22 mouse cellular contexts compared by ENCODE assay signal in genomic region chr4:142358866-142359265, GRCm38 (mm10).
DNase-seq lines count a peak whose midpoint lies in the region; ATAC-seq lines count a peak whose summit lies in the region.
"Had no signal": no experiment of that assay in that cellular context is flagged by ENCODE, and none has a peak within 500 bp of the region (broad histone marks: within the 10 kb centered on the region; RNA-seq: fewer than 3 reads in every experiment).

No protein-coding gene starts in this region.

- 57% methylated on average over 13 of the region's 13 CpGs for WGBS in embryonic facial prominence, embryonic 11.5 days
- WGBS in embryonic facial prominence, embryonic 10.5 days, result 56% methylated on average over 13 of the region's 13 CpGs
- WGBS in midbrain, embryonic 16.5 days, result 72% methylated on average over 13 of the region's 13 CpGs
- 70% methylated on average over 13 of the region's 13 CpGs for WGBS in midbrain, embryonic 15.5 days

- no peak overlapping the region for H3K27ac ChIP-seq in embryonic facial prominence, embryonic 11.5 days (replicated peaks; ENCODE audit: low read depth, low read length)
- no peak overlapping the region for H3K27ac ChIP-seq in embryonic facial prominence, embryonic 10.5 days (replicated peaks)
- H3K27ac ChIP-seq in midbrain, embryonic 16.5 days (ENCODE audit: low read length), result peak overlapping the region; percentile 17; the same call in 1 of the 2 replicates
- H3K27ac ChIP-seq in midbrain, embryonic 15.5 days, result no peak overlapping the region
- H3K27ac ChIP-seq: embryonic facial prominence, embryonic 13.5 days; forebrain, embryonic 13.5 days; gastrocnemius, adult 2 months; hindbrain, embryonic 15.5 days; midbrain, embryonic 12.5 days had no signal

- no peak overlapping the region for H3K4me3 ChIP-seq in embryonic facial prominence, embryonic 11.5 days (ENCODE audit: low read depth, low read length)
- no peak overlapping the region for H3K4me3 ChIP-seq in embryonic facial prominence, embryonic 10.5 days
- H3K4me3 ChIP-seq in midbrain, embryonic 16.5 days (ENCODE audit: low read depth, low read length), result no peak overlapping the region
- no peak overlapping the region for H3K4me3 ChIP-seq in midbrain, embryonic 15.5 days
- H3K4me3 ChIP-seq: embryonic facial prominence, embryonic 13.5 days; forebrain, embryonic 13.5 days; gastrocnemius, adult 2 months; hindbrain, embryonic 15.5 days; midbrain, embryonic 12.5 days; myocyte had no signal

- peak; percentile 32 for DNase-seq in embryonic facial prominence, embryonic 11.5 days (ENCODE audit: low spot score)
- DNase-seq in embryonic facial prominence, embryonic 10.5 days (ENCODE audit: low spot score), result no peak
- DNase-seq in kidney, postnatal 10 days, result peak; percentile 21
- DNase-seq in kidney, adult 11 months, result no peak
- peak; percentile 44 for DNase-seq in mesoderm, embryonic 11.5 days (ENCODE audit: low read depth, low spot score)
- DNase-seq: adrenal gland, postnatal 14 days; cerebellum, adult 8-10 months; cerebellum, postnatal 36 days; gastrocnemius, adult 2 months; kidney, adult 9 months; left cerebral cortex, postnatal 4 days; liver, postnatal 0 days; lung, postnatal 10 days had no signal

- H3K9me3 ChIP-seq in embryonic facial prominence, embryonic 11.5 days (replicated peaks; ENCODE audit: control insufficient read depth, low read length), result no peaks in the 10 kb centered on the region
- H3K9me3 ChIP-seq in embryonic facial prominence, embryonic 10.5 days, result no peaks in the 10 kb centered on the region
- H3K9me3 ChIP-seq in midbrain, embryonic 16.5 days (replicated peaks; ENCODE audit: control insufficient read depth, low read length, poor library complexity, severe bottlenecking), result no peaks in the 10 kb centered on the region
- H3K9me3 ChIP-seq in midbrain, embryonic 15.5 days, result no peaks in the 10 kb centered on the region
- H3K9me3 ChIP-seq: embryonic facial prominence, embryonic 13.5 days; forebrain, embryonic 13.5 days; hindbrain, embryonic 15.5 days; midbrain, embryonic 12.5 days had no signal

- ATAC-seq in embryonic facial prominence, embryonic 11.5 days (replicated peaks; ENCODE audit: insufficient number of reproducible peaks, low FRiP score, low TSS enrichment, low read depth), result no peak
- no peak for ATAC-seq in midbrain, embryonic 16.5 days
- ATAC-seq in midbrain, embryonic 15.5 days (replicated peaks), result no peak
- ATAC-seq: CD4-positive, CD25-positive, alpha-beta regulatory T cell, adult 4 months; forebrain, embryonic 13.5 days; liver, postnatal 0 days had no signal

- no peaks in the 10 kb centered on the region for H3K4me1 ChIP-seq in embryonic facial prominence, embryonic 11.5 days (ENCODE audit: control insufficient read depth, insufficient read depth, low read length)
- H3K4me1 ChIP-seq in embryonic facial prominence, embryonic 10.5 days, result peaks cover 25% of the 10 kb centered on the region
- H3K4me1 ChIP-seq in midbrain, embryonic 16.5 days (ENCODE audit: control insufficient read depth, insufficient read depth, low read length), result peaks cover 2% of the 10 kb centered on the region; the same call in 1 of the 2 replicates
- H3K4me1 ChIP-seq in midbrain, embryonic 15.5 days, result no peaks in the 10 kb centered on the region; the same call in 1 of the 2 replicates

- no peak overlapping the region for H3K4me2 ChIP-seq in embryonic facial prominence, embryonic 11.5 days (ENCODE audit: low read depth, low read length)
- H3K4me2 ChIP-seq in midbrain, embryonic 16.5 days (ENCODE audit: low read length), result no peak overlapping the region
- no peak overlapping the region for H3K4me2 ChIP-seq in midbrain, embryonic 15.5 days
- H3K4me2 ChIP-seq: embryonic facial prominence, embryonic 13.5 days; forebrain, embryonic 13.5 days; hindbrain, embryonic 15.5 days; liver, embryonic 11.5 days; midbrain, embryonic 12.5 days had no signal

- no peaks in the 10 kb centered on the region for H3K27me3 ChIP-seq in embryonic facial prominence, embryonic 11.5 days (ENCODE audit: control insufficient read depth, insufficient read depth, low read length)
- no peaks in the 10 kb centered on the region for H3K27me3 ChIP-seq in embryonic facial prominence, embryonic 10.5 days (replicated peaks; ENCODE audit: low read depth, poor library complexity, severe bottlenecking)
- no peaks in the 10 kb centered on the region for H3K27me3 ChIP-seq in midbrain, embryonic 16.5 days (ENCODE audit: control insufficient read depth, insufficient read depth, low read depth, low read length)
- no peaks in the 10 kb centered on the region for H3K27me3 ChIP-seq in midbrain, embryonic 15.5 days (replicated peaks)
- H3K27me3 ChIP-seq: embryonic facial prominence, embryonic 13.5 days; forebrain, embryonic 13.5 days; hindbrain, embryonic 15.5 days; midbrain, embryonic 12.5 days had no signal

- no peak overlapping the region for H3K9ac ChIP-seq in embryonic facial prominence, embryonic 11.5 days (replicated peaks; ENCODE audit: low read length)
- H3K9ac ChIP-seq in midbrain, embryonic 16.5 days (ENCODE audit: low read depth, low read length), result no peak overlapping the region
- no peak overlapping the region for H3K9ac ChIP-seq in midbrain, embryonic 15.5 days
- H3K9ac ChIP-seq: embryonic facial prominence, embryonic 13.5 days; forebrain, embryonic 13.5 days; hindbrain, embryonic 15.5 days; liver, postnatal 0 days; midbrain, embryonic 12.5 days had no signal

- H3K36me3 ChIP-seq in embryonic facial prominence, embryonic 11.5 days (replicated peaks; ENCODE audit: control insufficient read depth, insufficient read depth, low read depth, low read length), result no peaks in the 10 kb centered on the region
- no peaks in the 10 kb centered on the region for H3K36me3 ChIP-seq in embryonic facial prominence, embryonic 10.5 days (replicated peaks)
- no peaks in the 10 kb centered on the region for H3K36me3 ChIP-seq in midbrain, embryonic 16.5 days (ENCODE audit: control insufficient read depth, insufficient read depth, low read length)
- H3K36me3 ChIP-seq in midbrain, embryonic 15.5 days (replicated peaks), result no peaks in the 10 kb centered on the region
- H3K36me3 ChIP-seq: embryonic facial prominence, embryonic 13.5 days; hindbrain, embryonic 15.5 days; midbrain, embryonic 12.5 days had no signal

Comparison
In these comparisons a context has a peak if more than half of its experiments do, and no peak if none do; other contexts are left out.
1. DNase-seq: peak in embryonic facial prominence, embryonic 11.5 days (single experiment), kidney, postnatal 10 days (single experiment) and mesoderm, embryonic 11.5 days (single experiment); none in embryonic facial prominence, embryonic 10.5 days (single experiment) and kidney, adult 11 months (single experiment).